Mouse (Mus musculus): ENCODE data around the gene Zbtb48.

DNA sequence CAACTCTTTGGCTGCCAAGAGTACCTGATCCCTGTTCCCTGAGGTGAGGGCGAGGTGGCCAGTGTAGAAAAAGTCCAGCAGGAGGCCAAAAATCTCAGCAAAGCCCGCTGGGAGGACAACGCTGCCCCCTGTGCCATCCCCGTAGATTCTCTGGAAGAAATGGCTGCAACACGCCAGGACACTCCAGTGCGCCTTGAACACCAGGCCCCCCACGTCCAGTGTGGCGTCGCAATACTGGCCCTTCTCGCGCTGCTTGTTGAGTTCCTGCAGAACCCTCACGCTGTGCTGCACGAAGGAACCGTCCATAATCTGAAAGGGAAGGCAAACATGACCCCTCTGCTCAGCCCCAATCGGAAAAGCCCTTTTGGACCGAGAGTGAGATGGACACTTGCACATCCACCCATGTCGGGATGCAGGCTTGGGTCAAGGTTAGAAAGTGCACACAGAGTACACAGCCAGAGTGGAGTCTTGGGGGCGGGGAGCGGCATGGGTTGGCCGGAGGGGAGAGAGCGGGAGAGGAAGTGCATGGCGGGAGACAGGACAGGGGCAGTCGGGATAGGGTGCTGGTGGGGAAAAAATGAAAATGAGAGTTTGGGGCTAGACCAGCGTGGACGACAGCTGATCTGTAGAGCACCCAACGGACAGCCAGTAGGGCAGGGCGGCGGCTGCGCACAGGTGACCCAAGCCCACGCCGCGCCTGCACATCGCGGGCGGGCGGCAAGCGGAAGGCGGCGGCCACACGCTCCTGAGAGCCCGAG is 541 bp downstream of the Zbtb48 start:
- TF ChIP-seq CTCF (conservative IDR thresholded peaks at IDR 0.05; ENCODE audit: low read length) (no peak), POU5F1 (IDR thresholded peaks at IDR 0.05; ENCODE audit: borderline replicate concordance, low read length) (no peak)
